Mouse (Mus musculus) forebrain, embryonic 13.5 days (tissue): ENCODE measurements at regions not wholly inside any gene's neighbourhood (a gene's known extent, or its start where the extent isn't known, plus 50 kb on each side); places are given as distances from the start of the nearest gene placed in this dataset.
A peak's percentile ranks its signal among the peaks of the same experiment; 100 is the strongest.

ENCODE experiments used
- ATAC-seq: fragments of 200-750 bp; cut with Nextera tagmentation; 2 replicates; pipeline ENCODE4 v1.8.0; 2017
- H3K27ac ChIP-seq: fragments of 300-500 bp; sonication (generic); 2 replicates; pipeline ENCODE4 v1.5.1; 2015; ENCODE audit warnings: inconsistent platforms, mild to moderate bottlenecking, moderate library complexity
- H3K27me3 ChIP-seq: fragments of 300-500 bp; sonication (generic); 2 replicates; pipeline ENCODE4 v1.6.1; 2015; ENCODE audit warnings: mild to moderate bottlenecking, inconsistent platforms
- H3K36me3 ChIP-seq: fragments of 300-500 bp; sonication (generic); 2 replicates; pipeline ENCODE4 v1.6.1; 2015; ENCODE audit warnings: mild to moderate bottlenecking, inconsistent platforms; ENCODE audit not compliant: poor library complexity, severe bottlenecking
- H3K4me1 ChIP-seq: fragments of 300-500 bp; sonication (generic); 2 replicates; pipeline ENCODE4 v1.6.1; 2015; ENCODE audit warnings: inconsistent platforms
- H3K4me2 ChIP-seq: fragments of 300-500 bp; sonication (generic); 2 replicates; pipeline ENCODE4 v1.6.1; 2015; ENCODE audit warnings: inconsistent platforms, mild to moderate bottlenecking, moderate library complexity
- H3K4me3 ChIP-seq: fragments of 300-500 bp; sonication (generic); 2 replicates; pipeline ENCODE4 v1.5.1; 2015; ENCODE audit warnings: mild to moderate bottlenecking, inconsistent platforms
- H3K9ac ChIP-seq: fragments of 300-500 bp; sonication (generic); 2 replicates; pipeline ENCODE4 v1.6.1; 2015; ENCODE audit warnings: mild to moderate bottlenecking, inconsistent platforms
- H3K9me3 ChIP-seq: fragments of 300-500 bp; sonication (generic); replicated peaks from 2 replicates; pipeline ENCODE4 v1.6.1; 2016; ENCODE audit warnings: inconsistent platforms
- WGBS: fragments of 180-500 bp; shearing (Covaris S2); methylation state at CpG from one replicate; pipeline ENCODE4 v1.1.7; 2015; 5-methylcytosine and 5-hydroxymethylcytosine counted together

DNA sequence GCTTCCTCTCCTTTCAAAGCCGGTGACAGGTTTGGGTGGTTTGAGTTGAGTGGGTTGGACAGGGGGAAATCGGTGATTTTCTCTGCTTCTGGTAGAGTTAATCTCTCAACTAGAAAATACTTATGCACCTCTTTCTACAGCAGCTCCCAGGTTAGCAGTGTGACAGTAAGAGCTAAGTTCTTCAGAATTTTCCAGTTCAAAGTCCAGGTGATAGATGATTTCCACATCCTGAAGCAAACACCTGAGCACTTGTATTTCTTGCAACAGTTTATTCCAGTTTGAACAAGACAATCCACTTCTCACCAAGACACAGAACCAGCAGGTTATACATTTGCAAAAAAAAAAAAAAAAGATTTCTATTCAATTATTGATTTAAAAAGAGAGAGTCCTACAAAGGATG, 104.0 kb upstream of the Nr2f2 start:
- Histone ChIP-seq H3K4me2 (no peak overlapping the region), H3K36me3 (no peaks in the 10 kb centered on the region), H3K9ac (no peak overlapping the region), H3K4me1 (no peaks in the 10 kb centered on the region), H3K9me3 (no peaks in the 10 kb centered on the region), H3K4me3 (no peak overlapping the region), H3K27ac (no peak overlapping the region), H3K27me3 (no peaks in the 10 kb centered on the region)
- 88% methylated on average over 2 of the region's 2 CpGs for WGBS
- no peak for ATAC-seq

DNA sequence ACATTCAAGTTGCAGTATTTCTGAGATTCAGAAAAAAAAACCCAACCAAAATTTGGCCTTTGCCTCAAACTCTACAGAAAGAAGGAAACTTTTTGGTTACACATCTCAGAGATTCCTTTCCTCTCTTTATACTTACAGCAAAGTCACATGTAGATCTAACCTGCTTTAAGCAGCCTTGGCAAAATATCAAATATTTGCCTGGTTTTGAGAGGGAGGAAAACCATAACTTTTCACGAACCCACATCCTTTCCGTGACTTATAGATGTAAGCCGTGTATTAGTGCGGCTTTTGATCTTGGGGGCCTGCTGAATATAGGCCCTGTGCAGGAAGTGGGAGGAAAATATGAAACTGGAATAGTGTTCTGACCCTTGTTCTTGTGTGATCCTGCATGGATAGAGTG, 95.6 kb upstream of the Nr2f2 start:
- 95% methylated on average over 4 of the region's 4 CpGs for WGBS
- H3K4me2 ChIP-seq: no peak overlapping the region
- H3K4me1 ChIP-seq: no peaks in the 10 kb centered on the region
- no peak overlapping the region for H3K9ac ChIP-seq
- no peak overlapping the region for H3K4me3 ChIP-seq
- H3K27me3 ChIP-seq: no peaks in the 10 kb centered on the region
- ATAC-seq: no peak
- H3K27ac ChIP-seq: no peak overlapping the region
- H3K9me3 ChIP-seq: no peaks in the 10 kb centered on the region
- H3K36me3 ChIP-seq: no peaks in the 10 kb centered on the region

GRCm38 (mm10) chr7:70454525-70454924, 88.0 kb upstream of the Nr2f2 start:
- Histone ChIP-seq H3K4me3 (no peak overlapping the region), H3K27ac (no peak overlapping the region), H3K4me1 (no peaks in the 10 kb centered on the region; the same call in 1 of the 2 replicates), H3K9ac (no peak overlapping the region), H3K9me3 (no peaks in the 10 kb centered on the region), H3K27me3 (no peaks in the 10 kb centered on the region), H3K36me3 (no peaks in the 10 kb centered on the region), H3K4me2 (no peak overlapping the region)
- WGBS: 65% methylated on average over 1 of the region's 1 CpGs
- ATAC-seq: no peak

DNA sequence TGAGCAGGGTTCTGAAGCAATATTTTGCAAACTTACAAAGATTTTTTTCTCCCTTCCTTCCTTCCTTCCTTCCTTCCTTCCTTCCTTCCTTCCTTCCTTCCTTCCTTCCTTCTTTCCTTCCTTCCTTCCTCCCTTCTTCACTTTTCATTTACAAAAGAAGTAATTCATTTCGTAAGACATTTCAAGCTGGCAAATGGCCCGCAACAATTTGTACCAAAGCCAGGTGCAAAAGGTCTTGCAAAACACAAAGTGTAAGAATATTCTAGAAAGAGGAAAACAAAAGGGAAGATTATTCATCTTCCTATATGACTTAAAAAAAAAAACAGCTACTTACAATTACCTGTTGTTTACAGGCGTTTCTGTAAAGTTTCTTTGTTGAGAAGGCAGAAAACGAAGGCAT, 86.3 kb upstream of the Nr2f2 start:
- Histone ChIP-seq H3K9me3 (no peaks in the 10 kb centered on the region), H3K4me2 (no peak overlapping the region), H3K27ac (no peak overlapping the region), H3K4me3 (no peak overlapping the region), H3K4me1 (no peaks in the 10 kb centered on the region; the same call in 1 of the 2 replicates), H3K27me3 (no peaks in the 10 kb centered on the region), H3K36me3 (no peaks in the 10 kb centered on the region), H3K9ac (no peak overlapping the region)
- 55% methylated on average over 4 of the region's 4 CpGs for WGBS
- no peak for ATAC-seq

DNA sequence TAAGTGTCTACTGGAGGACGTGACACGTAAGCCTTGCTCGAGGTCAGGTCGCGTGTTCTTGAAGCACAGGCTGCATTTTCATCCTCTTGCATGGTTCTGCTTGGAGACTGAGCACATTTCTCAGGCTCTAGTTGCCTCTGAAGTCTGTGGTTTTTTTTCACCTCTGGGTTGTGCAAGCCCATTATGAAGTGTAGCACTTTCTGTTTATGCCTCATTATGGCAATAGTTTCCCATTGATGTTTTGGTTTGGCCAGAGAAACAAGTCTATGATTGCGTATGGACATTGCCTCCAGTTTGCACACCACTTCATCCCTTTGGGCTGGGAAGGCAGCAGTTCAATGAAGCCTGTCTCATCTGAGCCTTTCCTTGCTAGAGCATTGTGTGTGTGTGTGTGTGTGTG, 72.4 kb upstream of the Nr2f2 start:
- H3K4me1 ChIP-seq: no peaks in the 10 kb centered on the region
- H3K9me3 ChIP-seq: no peaks in the 10 kb centered on the region
- H3K9ac ChIP-seq: no peak overlapping the region
- no peak for ATAC-seq
- no peaks in the 10 kb centered on the region for H3K27me3 ChIP-seq
- H3K4me2 ChIP-seq: no peak overlapping the region
- WGBS: 97% methylated on average over 6 of the region's 6 CpGs
- H3K27ac ChIP-seq: no peak overlapping the region
- H3K4me3 ChIP-seq: no peak overlapping the region
- H3K36me3 ChIP-seq: no peaks in the 10 kb centered on the region

DNA sequence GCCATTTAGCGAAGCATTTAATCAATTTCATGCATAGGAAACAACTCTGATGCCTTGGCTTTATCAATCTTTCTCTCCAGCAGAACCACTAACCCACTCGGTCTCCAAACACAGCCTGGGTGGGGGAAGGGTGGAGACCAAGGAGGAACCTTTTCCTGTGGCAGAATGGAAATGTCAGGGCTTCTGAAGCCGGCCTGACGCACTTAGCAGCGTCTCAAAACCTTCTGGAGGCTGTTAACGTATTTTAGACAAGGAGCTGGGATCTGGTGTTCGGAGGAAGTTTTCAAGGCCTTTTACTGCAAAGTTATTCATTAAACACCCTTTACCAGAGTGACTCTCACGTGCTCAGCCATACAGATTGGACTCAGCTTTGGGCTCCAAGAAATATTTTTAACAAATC, 67.3 kb upstream of the Nr2f2 start:
- H3K36me3 ChIP-seq: no peaks in the 10 kb centered on the region
- no peaks in the 10 kb centered on the region for H3K9me3 ChIP-seq
- no peak overlapping the region for H3K4me2 ChIP-seq
- no peak overlapping the region for H3K27ac ChIP-seq
- no peak overlapping the region for H3K4me3 ChIP-seq
- ATAC-seq: no peak
- H3K4me1 ChIP-seq: no peaks in the 10 kb centered on the region
- no peaks in the 10 kb centered on the region for H3K27me3 ChIP-seq
- no peak overlapping the region for H3K9ac ChIP-seq
- 76% methylated on average over 8 of the region's 8 CpGs for WGBS

GRCm38 (mm10) chr7:70433358-70433757, 66.8 kb upstream of the Nr2f2 start:
- 90% methylated on average over 6 of the region's 6 CpGs for WGBS
- Histone ChIP-seq H3K4me1 (no peaks in the 10 kb centered on the region), H3K27ac (no peak overlapping the region), H3K36me3 (no peaks in the 10 kb centered on the region), H3K4me3 (no peak overlapping the region), H3K27me3 (no peaks in the 10 kb centered on the region), H3K9ac (no peak overlapping the region), H3K9me3 (no peaks in the 10 kb centered on the region), H3K4me2 (no peak overlapping the region)
- ATAC-seq: no peak

- no peaks in the 10 kb centered on the region for H3K9me3 ChIP-seq
- H3K27me3 ChIP-seq: no peaks in the 10 kb centered on the region
- no peak overlapping the region for H3K27ac ChIP-seq
- WGBS: 74% methylated on average over 2 of the region's 2 CpGs
- ATAC-seq: no peak
- no peak overlapping the region for H3K4me3 ChIP-seq
- H3K9ac ChIP-seq: no peak overlapping the region
- H3K36me3 ChIP-seq: no peaks in the 10 kb centered on the region
- H3K4me1 ChIP-seq: no peaks in the 10 kb centered on the region
- no peak overlapping the region for H3K4me2 ChIP-seq
Measured at GRCm38 (mm10) chr7:70431712-70432111, 65.2 kb upstream of the Nr2f2 start.

GRCm38 (mm10) chr7:70429326-70429725, 62.8 kb upstream of the Nr2f2 start:
- no peak for ATAC-seq
- H3K36me3 ChIP-seq: no peaks in the 10 kb centered on the region
- H3K4me3 ChIP-seq: no peak overlapping the region
- H3K27ac ChIP-seq: no peak overlapping the region
- no peak overlapping the region for H3K4me2 ChIP-seq
- no peak overlapping the region for H3K9ac ChIP-seq
- no peaks in the 10 kb centered on the region for H3K27me3 ChIP-seq
- H3K4me1 ChIP-seq: peaks cover 7% of the 10 kb centered on the region
- 51% methylated on average over 2 of the region's 2 CpGs for WGBS
- H3K9me3 ChIP-seq: no peaks in the 10 kb centered on the region

DNA sequence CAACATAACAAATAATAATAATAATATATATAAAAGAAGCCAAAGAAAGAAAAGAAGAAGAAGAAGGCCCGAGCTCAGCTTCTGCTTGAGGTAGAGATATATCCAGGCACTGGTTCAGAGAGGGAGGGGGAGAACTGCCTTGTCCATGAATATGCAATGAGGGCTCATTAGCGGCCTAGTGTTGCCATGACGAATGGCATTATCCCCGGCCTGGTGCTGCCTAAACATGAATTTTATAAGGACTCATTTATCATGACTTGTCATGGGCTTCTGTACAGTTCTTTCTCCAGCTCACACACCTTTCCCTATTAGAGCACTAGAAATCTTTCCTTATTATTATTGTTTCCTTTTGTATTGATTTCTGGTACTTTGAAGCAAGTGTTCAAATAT, 57.7 kb upstream of the Nr2f2 start:
- Histone ChIP-seq H3K4me3 (no peak overlapping the region), H3K27ac (no peak overlapping the region), H3K4me2 (no peak overlapping the region), H3K9me3 (no peaks in the 10 kb centered on the region), H3K27me3 (no peaks in the 10 kb centered on the region), H3K4me1 (peaks cover 20% of the 10 kb centered on the region), H3K36me3 (no peaks in the 10 kb centered on the region), H3K9ac (no peak overlapping the region)
- WGBS: 14% methylated on average over 4 of the region's 4 CpGs
- ATAC-seq: peak; percentile 98

DNA sequence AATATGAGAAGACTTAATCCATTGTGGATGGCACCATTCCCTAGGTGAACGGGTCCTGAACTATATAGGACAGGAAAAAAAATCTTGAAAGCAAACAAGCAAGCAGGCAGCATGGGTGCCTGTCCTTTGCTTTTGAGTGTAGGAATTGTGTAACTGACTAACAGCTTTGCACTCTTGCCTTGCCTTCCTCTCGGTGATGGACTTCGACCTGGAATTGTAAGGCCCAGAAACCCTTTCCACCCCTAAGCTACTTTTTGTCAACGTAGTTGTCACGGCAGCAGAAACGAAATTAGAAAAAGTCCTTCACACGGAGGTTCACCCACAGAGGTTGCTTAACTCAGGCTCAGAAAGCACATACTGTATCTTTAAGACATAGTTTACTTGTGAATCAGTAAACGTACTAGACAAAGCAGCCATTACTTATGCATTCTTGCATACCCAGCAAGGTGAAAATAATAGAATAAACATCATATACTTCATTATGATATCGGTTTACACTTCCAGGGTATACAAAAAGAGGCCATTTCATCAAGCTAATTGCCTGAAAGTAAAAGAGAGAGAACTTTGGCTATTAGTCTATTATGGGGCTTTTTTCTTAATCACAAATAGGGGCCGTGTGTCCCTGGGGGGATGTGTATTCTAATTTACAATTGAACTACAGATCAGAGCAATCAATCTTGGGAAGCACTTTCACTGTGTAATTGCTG, 57.1 kb upstream of the Nr2f2 start:
- peak; percentile 67 for ATAC-seq
- WGBS: 32% methylated on average over 10 of the region's 10 CpGs
- H3K27ac ChIP-seq: no peak overlapping the region
- no peak overlapping the region for H3K4me3 ChIP-seq
- no peak overlapping the region for H3K9ac ChIP-seq
- H3K4me1 ChIP-seq: peaks cover 20% of the 10 kb centered on the region
- H3K27me3 ChIP-seq: no peaks in the 10 kb centered on the region
- no peaks in the 10 kb centered on the region for H3K9me3 ChIP-seq
- H3K4me2 ChIP-seq: no peak overlapping the region; the same call in 1 of the 2 replicates
- no peaks in the 10 kb centered on the region for H3K36me3 ChIP-seq

DNA sequence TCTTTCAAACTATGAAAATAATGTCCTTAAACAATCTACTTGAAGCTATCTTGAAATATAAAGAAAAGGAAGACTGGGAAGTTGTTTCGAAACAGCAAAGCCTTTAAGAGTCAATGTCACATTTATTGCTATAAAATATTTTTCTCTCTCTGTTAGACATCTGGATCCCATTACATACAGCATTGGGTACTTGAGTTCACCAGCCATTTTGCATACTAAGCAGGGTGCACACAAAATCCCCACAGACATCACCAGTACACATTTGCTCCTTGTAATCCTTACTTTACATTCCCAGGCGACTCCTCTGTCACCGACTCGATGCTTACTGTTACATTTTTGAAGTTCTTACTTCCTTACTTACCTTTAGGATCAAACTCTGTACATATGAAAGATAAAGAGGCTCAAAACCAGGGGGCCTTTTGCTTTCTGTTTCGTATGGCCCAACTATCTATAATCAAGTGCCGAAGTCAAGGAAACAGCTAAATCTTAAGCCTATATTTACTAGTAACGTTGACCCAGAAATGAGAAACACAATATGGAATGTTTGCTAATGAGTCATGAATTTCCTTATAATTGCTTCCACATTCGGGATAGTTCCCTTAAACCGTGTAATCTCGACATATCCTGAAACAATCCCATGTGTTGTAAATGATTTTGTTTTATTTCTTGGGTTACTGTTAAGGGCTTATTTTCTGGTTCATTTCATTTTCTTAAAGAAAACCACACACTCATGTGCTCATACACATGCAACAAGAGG, 49.8 kb upstream of the Nr2f2 start:
- no peak for ATAC-seq
- H3K9me3 ChIP-seq: no peaks in the 10 kb centered on the region
- 87% methylated on average over 10 of the region's 10 CpGs for WGBS
- no peak overlapping the region for H3K27ac ChIP-seq
- no peaks in the 10 kb centered on the region for H3K27me3 ChIP-seq
- H3K4me3 ChIP-seq: no peak overlapping the region
- H3K4me2 ChIP-seq: no peak overlapping the region
- H3K4me1 ChIP-seq: no peaks in the 10 kb centered on the region
- H3K36me3 ChIP-seq: 0 out of 2 replicates have a peak, but pooled peaks cover 2% of the 10 kb centered on the region
- no peak overlapping the region for H3K9ac ChIP-seq
